Mouse (Mus musculus) stomach, postnatal 0 days (tissue): ENCODE measurements around the gene Trabd2b.

Experiments
- CTCF ChIP-seq: IDR thresholded peaks from 2 replicates; pipeline ENCODE4 v1.5.1; 2016; ENCODE audit warnings: antibody characterized with exemption, low read depth, mild to moderate bottlenecking, moderate library complexity
- EP300 ChIP-seq: optimal IDR thresholded peaks from 2 replicates; pipeline ENCODE3; 2016; ENCODE audit warnings: antibody characterized with exemption

- no peak for TF ChIP-seq CTCF
- TF ChIP-seq EP300 = no peak
Measured at GRCm38 (mm10) chr4:114643679-114644208, 237.2 kb downstream of the Trabd2b start.
